Mouse (Mus musculus) thymus, postnatal 14 days (tissue): ENCODE measurements around the gene Pkp2.
A peak's percentile ranks its signal among the peaks of the same experiment; 100 is the strongest.
"Not testable (repeated sequence)": the region's sequence is repeated elsewhere in the genome, so short reads cannot be mapped to it uniquely, and the experiment has no call there.

Experiments used
- DNase-seq: peaks from one replicate; pipeline ENCODE4 v3.0.0; 2021

Gene Pkp2

GRCm38 (mm10) chr16:16213079-16213760 is at the start of gene Pkp2:
TSS of gene Pkp2 (plus strand) at chr16:16213318.
- DNase-seq, result peak; percentile 55

DNA sequence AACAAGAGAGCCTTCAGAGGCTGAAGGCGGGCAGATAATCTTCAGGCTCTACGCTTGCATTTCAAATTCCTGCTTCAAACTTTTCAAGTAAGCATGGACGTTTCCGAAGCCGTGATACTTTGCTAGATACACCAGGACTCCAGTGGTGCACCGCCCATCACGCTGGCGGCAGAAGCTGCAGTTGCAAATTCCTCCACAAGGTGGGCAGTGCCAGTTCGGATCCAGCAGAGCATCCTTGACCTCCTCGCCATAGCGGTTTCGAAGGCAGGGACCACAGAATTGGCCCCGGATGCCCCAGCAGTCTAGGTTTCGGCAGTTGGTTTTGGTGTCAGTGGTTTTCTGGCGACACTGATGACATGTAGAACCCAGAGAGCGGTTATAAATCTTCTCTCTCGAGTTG is 15.7 kb upstream of the Pkp2 start:
- DNase-seq, result no peak

DNA sequence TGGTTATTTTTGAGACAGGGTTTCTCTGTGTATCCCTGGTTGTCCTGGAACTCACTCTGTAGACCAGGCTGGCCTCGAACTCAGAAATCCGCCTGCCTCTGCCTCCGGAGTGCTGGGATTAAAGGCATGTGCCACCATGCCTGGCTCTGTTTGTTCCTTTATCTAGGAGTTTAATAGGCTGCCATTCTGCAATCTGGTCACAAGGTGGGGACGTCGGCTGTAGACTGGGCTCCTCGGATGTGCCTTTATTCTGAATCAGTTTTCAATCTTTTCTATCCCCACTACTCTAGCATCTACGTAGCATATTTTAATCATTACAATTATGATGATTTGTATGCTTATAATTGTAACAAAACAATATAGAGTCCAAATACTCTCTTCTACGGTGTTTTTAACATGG is 11.1 kb upstream of the Pkp2 start:
- DNase-seq, result peak; percentile 8

DNA sequence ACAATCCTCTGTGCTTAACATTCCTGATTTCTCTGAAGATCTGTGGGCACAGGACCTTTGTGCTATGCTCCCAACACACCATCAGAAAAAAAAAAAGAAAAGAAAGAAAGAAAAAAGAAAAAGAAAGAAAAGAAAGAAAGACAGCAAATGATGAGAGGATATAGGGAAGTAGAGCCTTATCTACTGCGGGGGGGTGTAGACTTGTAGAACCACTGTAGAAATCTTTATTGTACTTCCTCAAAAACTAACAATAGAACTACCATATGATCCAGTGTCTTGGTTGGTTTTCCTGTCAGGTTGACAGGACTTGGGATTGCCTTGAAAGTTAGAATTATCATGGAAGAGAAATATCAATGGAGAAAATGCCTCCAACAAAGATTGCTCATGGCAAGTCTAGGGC is 8.5 kb upstream of the Pkp2 start:
- DNase-seq, result no peak

DNA sequence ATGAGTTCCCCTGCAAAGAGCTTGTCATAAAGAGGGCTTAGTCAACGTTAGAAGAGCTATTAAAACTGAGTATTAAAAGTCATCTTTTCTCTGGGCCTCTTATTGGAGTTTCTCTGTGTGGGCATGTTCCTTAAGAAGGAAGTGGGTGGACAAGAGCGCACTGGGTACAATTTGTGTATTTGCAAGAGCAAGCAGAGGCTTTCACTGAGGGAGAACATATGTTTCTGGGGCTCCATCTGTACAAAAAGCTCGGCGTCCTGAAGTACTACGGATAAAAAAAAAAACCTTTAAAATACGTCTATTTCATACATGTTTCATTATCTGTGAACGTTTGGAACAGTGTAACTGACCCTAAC is 417 bp upstream of the Pkp2 start:
- DNase-seq, result no peak

GRCm38 (mm10) chr16:16213761-16214305 is 715 bp downstream of the Pkp2 start:
- DNase-seq, result no peak

- no peak for DNase-seq
Measured at GRCm38 (mm10) chr16:16215645-16216387, 2.7 kb downstream of the Pkp2 start.

DNA sequence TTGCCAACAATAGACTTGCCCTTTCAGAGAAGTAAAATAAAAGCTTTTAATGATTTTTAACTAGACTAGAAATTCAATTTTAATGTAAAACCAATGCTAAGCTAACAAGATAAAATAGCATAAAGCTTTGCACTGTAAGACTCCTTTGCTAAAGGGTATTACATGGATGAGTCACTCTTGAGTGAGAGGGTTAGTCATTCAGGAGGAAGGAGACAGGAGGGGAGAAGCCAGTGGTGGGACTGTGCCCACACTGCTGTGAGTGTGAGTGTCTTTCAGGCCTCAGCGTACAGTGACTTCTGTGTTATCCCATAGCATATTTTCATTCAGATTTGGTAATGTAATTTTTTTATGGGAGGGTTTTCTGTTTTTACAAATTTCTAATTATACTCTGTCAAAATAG is 3.8 kb downstream of the Pkp2 start:
- DNase-seq, result no peak

DNA sequence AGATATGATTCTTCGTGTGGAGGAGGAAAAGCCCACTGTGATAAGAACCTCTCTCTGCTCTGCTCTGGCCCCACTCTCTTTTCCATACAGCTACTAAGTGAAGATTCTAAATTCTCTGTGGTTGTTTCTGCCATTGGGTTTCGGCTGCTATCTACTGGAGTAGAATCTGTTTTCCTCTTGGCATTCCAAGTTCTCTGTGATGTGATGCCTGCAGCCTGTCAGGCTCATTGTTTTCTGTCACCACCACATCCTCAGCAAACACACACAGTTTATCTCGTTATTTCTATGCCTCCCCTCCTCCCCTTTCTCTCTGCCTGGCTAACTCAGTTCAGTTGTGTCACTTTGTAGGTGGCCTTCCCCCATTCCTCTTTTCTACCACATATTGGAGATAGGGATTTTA is 6.7 kb downstream of the Pkp2 start:
- DNase-seq, result no peak

GRCm38 (mm10) chr16:16222651-16223050 is 9.5 kb downstream of the Pkp2 start:
- no peak for DNase-seq

- no peak for DNase-seq
Measured at GRCm38 (mm10) chr16:16224506-16224924, 11.4 kb downstream of the Pkp2 start.

- DNase-seq, result no peak
Measured at GRCm38 (mm10) chr16:16225828-16226227, 12.7 kb downstream of the Pkp2 start.

- no peak for DNase-seq
Measured at GRCm38 (mm10) chr16:16230439-16230838, 17.3 kb downstream of the Pkp2 start.

DNA sequence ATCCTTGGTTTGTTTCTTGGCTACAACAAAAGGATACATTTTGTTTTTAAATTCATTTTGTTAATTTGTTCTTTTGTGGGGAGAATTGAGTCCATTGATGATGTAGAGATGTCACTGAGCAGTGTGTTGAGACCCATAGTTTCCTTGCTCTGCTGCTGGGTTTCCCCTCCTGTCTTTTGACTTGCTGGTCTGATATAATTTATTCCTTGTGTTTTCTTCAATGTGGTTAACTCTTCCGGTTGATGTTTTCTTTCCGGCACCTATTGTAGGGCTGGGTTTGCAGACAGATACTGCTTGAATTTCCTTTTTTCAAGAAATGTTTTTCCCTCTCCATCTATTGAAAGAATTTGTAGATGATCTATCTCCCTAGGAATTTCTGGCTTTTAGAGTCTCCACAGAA is 20.8 kb downstream of the Pkp2 start:
- DNase-seq, result no peak

DNA sequence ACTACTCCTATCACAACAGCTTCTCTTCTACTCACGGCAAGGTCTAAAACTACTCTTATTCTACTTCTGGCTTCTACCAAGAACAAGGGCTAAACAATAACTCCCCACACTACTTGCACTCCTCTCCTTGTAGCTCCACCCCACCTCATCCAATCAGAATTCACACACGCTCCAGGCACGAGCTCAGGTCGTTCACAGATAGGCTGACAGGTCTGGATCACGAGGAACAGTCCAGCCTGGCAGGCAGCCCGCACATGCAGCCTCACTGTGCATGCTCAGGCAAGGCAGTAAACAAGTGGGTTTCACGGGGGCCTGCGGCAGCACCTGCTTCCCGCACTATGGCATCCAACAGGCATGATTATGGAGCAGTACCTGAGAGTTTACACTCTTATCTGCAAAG is 23.6 kb downstream of the Pkp2 start:
- not testable (repeated sequence) for DNase-seq

DNA sequence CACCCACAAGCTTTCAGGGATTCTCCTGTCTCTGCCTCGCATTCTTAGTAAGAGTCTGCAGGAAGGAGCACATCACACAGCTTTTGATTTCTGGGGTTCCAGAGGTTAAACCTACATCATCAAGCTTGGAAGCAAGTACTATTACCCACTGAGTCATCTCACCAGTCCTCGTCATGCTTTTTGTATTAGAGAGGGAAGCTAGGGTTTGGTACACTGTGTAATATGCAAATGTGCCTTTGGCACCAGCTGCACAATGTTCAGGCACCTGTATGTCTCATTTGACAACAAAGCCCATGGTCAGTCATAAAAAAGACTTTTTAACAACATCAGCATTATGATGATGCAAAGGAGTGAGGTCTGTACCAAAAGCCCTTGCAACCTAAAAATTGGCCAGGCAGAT is 25.2 kb downstream of the Pkp2 start:
- DNase-seq, result no peak

DNA sequence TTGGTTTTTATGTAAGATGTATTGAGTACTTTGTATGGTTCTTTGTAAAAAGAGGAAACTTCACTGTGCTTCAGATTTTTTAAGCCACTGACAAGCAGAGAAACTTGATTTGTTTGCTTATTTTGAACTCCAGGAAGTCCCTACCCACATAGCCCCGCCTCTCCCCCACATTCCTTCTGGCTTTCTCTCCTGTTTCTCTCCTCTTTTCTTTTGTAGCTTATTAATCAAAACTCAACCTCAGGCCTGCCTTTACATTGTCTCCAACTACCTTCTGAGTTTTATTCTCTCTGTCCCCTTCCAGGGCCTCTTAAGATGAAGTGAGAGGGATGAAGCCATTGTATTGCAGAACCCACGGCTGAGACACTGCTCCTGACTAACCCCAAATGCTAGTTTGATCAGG is 31.6 kb downstream of the Pkp2 start:
- no peak for DNase-seq

- DNase-seq, result no peak
Measured at GRCm38 (mm10) chr16:16250470-16250869, 37.4 kb downstream of the Pkp2 start.

DNA sequence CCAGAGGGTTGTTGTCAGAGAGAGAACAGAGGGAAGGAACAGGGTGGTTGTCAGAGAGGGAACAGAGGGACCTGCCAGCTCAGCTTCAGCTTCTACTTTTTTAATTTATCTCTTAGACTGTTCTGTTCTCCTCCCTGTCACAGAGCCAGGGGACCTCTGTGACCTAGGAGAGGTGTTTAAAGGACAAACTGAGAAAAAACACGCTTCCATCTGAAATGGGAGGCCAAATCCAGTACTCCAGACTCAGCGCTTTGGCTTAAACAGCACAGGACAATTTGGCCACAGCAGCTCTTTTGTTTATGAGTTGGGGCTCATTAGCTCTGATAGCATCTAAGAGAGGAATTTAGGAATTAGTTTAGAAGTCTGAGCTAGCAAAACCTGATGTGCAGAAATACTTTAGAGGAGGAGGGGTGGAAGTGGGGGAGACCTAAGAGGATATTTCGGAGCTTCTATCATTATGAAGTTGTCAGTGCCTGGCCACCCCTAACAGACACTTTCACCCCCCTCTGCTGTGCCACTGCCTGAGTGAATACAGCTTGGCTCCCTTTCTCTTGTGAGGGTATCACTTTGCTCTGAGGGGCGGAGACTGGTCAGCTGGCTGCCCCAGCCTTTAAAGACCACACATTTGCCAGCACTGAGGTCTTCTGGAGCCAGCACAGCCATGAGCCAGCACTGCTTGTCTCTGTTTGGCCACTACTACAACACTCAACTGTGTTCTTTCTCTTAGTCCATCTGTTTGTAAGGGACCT is 40.4 kb downstream of the Pkp2 start:
- no peak for DNase-seq

- no peak for DNase-seq
Measured at GRCm38 (mm10) chr16:16255217-16255616, 42.1 kb downstream of the Pkp2 start.

GRCm38 (mm10) chr16:16255874-16256273 is 42.8 kb downstream of the Pkp2 start:
- DNase-seq, result no peak

DNA sequence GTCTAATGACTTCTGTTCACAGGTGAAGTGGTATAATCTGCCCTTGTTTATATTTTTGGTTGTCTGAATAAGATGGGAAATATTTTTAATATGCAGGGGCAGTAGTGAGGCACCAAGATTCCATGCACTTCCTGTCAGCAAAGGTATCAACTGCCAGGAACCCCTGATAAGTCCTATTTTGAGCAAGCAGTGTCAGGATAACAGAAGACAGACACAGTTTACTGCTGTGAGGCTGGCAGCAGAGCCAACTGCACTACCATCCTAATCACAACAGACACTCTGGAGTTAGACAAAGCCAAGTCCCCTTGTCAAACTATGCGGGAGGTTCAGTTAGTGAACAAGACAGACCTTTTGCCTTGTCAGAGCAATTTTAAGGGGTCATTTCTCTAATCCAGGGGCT is 43.6 kb downstream of the Pkp2 start:
- DNase-seq, result no peak

DNA sequence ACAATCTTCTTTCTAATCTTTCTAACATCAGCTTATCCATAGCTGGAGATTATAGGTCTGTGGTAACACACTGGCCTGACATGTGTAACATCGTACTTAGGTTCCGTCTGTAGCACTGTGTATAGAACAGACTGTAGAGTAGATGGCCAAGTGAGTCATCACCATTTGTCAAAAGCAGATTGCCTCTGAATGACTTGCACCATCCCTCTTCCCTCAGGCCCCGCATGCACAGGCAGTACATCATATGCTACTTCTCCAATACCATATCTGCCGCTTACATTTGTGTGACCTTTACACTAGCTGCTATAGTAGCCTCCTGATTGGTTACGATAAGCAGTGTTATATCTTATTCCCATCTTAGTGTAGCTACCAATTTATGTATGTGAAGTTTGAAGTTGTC is 47.8 kb downstream of the Pkp2 start:
- no peak for DNase-seq

GRCm38 (mm10) chr16:16261481-16261880 is 48.4 kb downstream of the Pkp2 start:
- DNase-seq, result no peak
